Mouse (Mus musculus): Measurements from ENCODE around the gene Itpr2. TPM values are rescaled to one million over a fixed set of nuclear protein-coding genes. Genes with fewer than 3 reads are reported as not detected.
A peak's percentile ranks its signal among the peaks of the same experiment; 100 is the strongest.

The Itpr2 gene
- total RNA-seq, 4 experiments from 2014 or later: 40.3 to 45.9 (median 42.7) TPM

GRCm38 (mm10) chr6:146344732-146345131 is 157.3 kb downstream of the Itpr2 start:
- DNase-seq: no peak

- no peak for DNase-seq
Measured at GRCm38 (mm10) chr6:146343671-146344384, 158.2 kb downstream of the Itpr2 start.

- DNase-seq: no peak
Measured at GRCm38 (mm10) chr6:146342995-146343394, 159.0 kb downstream of the Itpr2 start.

- DNase-seq: no peak
Measured at GRCm38 (mm10) chr6:146341934-146342333, 160.1 kb downstream of the Itpr2 start.

GRCm38 (mm10) chr6:146341413-146341812 is 160.6 kb downstream of the Itpr2 start:
- DNase-seq: no peak

GRCm38 (mm10) chr6:146340951-146341350 is 161.1 kb downstream of the Itpr2 start:
- no peak for DNase-seq

GRCm38 (mm10) chr6:146339779-146340178 is 162.2 kb downstream of the Itpr2 start:
- peak; percentile 61 for DNase-seq

- no peak for DNase-seq
Measured at GRCm38 (mm10) chr6:146337237-146337636, 164.8 kb downstream of the Itpr2 start.

- no peak for DNase-seq
Measured at GRCm38 (mm10) chr6:146335191-146335590, 166.8 kb downstream of the Itpr2 start.

- DNase-seq: no peak
Measured at GRCm38 (mm10) chr6:146333506-146333905, 168.5 kb downstream of the Itpr2 start.

GRCm38 (mm10) chr6:146331017-146331669 is 170.9 kb downstream of the Itpr2 start:
- peak; percentile 78 for DNase-seq

GRCm38 (mm10) chr6:146329079-146329478 is 172.9 kb downstream of the Itpr2 start:
- no peak for DNase-seq

- no peak for DNase-seq
Measured at GRCm38 (mm10) chr6:146326631-146327030, 175.4 kb downstream of the Itpr2 start.

GRCm38 (mm10) chr6:146324541-146325204 is 177.3 kb downstream of the Itpr2 start:
- no peak for DNase-seq

- DNase-seq: peak; percentile 55
Measured at GRCm38 (mm10) chr6:146322555-146322954, 179.5 kb downstream of the Itpr2 start.

- DNase-seq: no peak
Measured at GRCm38 (mm10) chr6:146321951-146322350, 180.1 kb downstream of the Itpr2 start.

GRCm38 (mm10) chr6:146316415-146316814 is 185.6 kb downstream of the Itpr2 start:
- DNase-seq: peak; percentile 75

GRCm38 (mm10) chr6:146315153-146315552 is 186.9 kb downstream of the Itpr2 start:
- DNase-seq: no peak

- DNase-seq: no peak
Measured at GRCm38 (mm10) chr6:146314304-146314703, 187.7 kb downstream of the Itpr2 start.

- DNase-seq: no peak
Measured at GRCm38 (mm10) chr6:146313396-146313795, 188.6 kb downstream of the Itpr2 start.

- no peak for DNase-seq
Measured at GRCm38 (mm10) chr6:146310210-146310609, 191.8 kb downstream of the Itpr2 start.

GRCm38 (mm10) chr6:146309335-146309734 is 192.7 kb downstream of the Itpr2 start:
- no peak for DNase-seq

GRCm38 (mm10) chr6:146305995-146306394 is 196.0 kb downstream of the Itpr2 start:
- no peak for DNase-seq

GRCm38 (mm10) chr6:146304088-146304487 is 197.9 kb downstream of the Itpr2 start:
- DNase-seq: no peak

Data from adrenal gland, adult 8-10 months (tissue).